Mouse (Mus musculus) liver, embryonic 11.5 days (tissue): ENCODE data around the gene Il2rb. TPM values are rescaled to one million over a fixed set of nuclear protein-coding genes. Genes with fewer than 3 reads are reported as not detected.
A peak's percentile ranks its signal among the peaks of the same experiment; 100 is the strongest.

Source experiments
- ATAC-seq: fragments of 200-750 bp; cut with Nextera tagmentation; replicated peaks from 2 replicates; pipeline ENCODE4 v1.8.0; 2017; ENCODE audit warnings: moderate number of reproducible peaks, mild to moderate bottlenecking, moderate TSS enrichment, moderate library complexity; ENCODE audit not compliant: low FRiP score
- DNase-seq: peaks from one replicate; pipeline ENCODE4 v3.0.0-alpha.2; 2017; ENCODE audit warnings: low spot score
- H3K27ac ChIP-seq: fragments of 300-500 bp; sonication (generic); 2 replicates; pipeline ENCODE4 v1.5.1; 2014; ENCODE audit warnings: mild to moderate bottlenecking, low read depth, low read length, control low read depth
- H3K27me3 ChIP-seq: fragments of 300-500 bp; sonication (generic); replicated peaks from 2 replicates; pipeline ENCODE4 v1.6.1; 2014; ENCODE audit warnings: low read length, mixed read lengths; ENCODE audit not compliant: control insufficient read depth, insufficient read depth
- H3K36me3 ChIP-seq: fragments of 300-500 bp; sonication (generic); 2 replicates; pipeline ENCODE4 v1.6.1; 2014; ENCODE audit warnings: mild to moderate bottlenecking, low read length, moderate library complexity, mixed read lengths; ENCODE audit not compliant: control insufficient read depth, insufficient read depth
- H3K4me1 ChIP-seq: fragments of 300-500 bp; sonication (generic); replicated peaks from 2 replicates; pipeline ENCODE4 v1.6.1; 2014; ENCODE audit warnings: low read length, mixed read lengths; ENCODE audit not compliant: control insufficient read depth, insufficient read depth
- H3K4me2 ChIP-seq: fragments of 300-500 bp; sonication (generic); 2 replicates; pipeline ENCODE4 v1.6.1; 2014; ENCODE audit warnings: mild to moderate bottlenecking, control low read depth, moderate library complexity
- H3K4me3 ChIP-seq: fragments of 300-500 bp; sonication (generic); 2 replicates; pipeline ENCODE4 v1.5.1; 2014; ENCODE audit warnings: low read depth, low read length, control low read depth
- H3K9ac ChIP-seq: fragments of 300-500 bp; sonication (generic); 2 replicates; pipeline ENCODE4 v1.6.1; 2014; ENCODE audit warnings: low read depth, low read length, control low read depth
- H3K9me3 ChIP-seq: fragments of 300-500 bp; sonication (generic); 2 replicates; pipeline ENCODE4 v1.6.1; 2016; ENCODE audit warnings: low read length, inconsistent platforms, mixed read lengths; ENCODE audit not compliant: control insufficient read depth
- WGBS: fragments of 180-500 bp; shearing (Covaris S2); extraction: QIAGEN DNeasy Blood & Tissue Kit; methylation state at CpG from one replicate; pipeline ENCODE4 v1.1.7; 2014; 5-methylcytosine and 5-hydroxymethylcytosine counted together
- polyA plus RNA-seq: library from polyadenylated mRNA; unstranded; fragments of >200 nt; fragmentation: Nextera tagmentation; extraction: Ambion mirVana; gene quantifications from 2 replicates; pipeline ENCODE4 v1.2.1, GENCODE M21; 2014

Gene Il2rb
- polyA plus RNA-seq, 1 experiment from 2014 or later, result 0.07 TPM

DNA sequence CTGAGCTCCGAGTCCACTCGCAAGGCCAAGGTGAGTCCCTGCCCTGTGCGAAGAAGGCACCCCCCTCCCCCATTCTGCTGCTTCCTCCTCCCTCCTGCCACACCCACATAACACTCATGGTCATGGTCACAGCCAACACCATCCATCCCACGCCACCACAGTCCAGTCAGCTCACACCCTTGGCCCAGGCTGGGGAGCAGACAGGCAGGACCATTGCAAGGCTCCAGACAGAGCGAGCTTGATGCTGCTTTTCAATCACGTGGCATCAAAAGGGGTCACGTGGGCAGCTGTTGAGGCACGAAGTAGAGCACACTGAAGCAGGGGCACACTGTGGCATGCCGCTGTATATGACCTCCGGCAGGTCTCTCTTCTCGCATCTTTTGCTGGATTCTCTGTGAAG lies 59.4 kb downstream of the Il2rb start:
- Histone ChIP-seq H3K9me3 (no peaks in the 10 kb centered on the region), H3K4me3 (no peak overlapping the region), H3K9ac (no peak overlapping the region), H3K27ac (no peak overlapping the region), H3K4me2 (no peak overlapping the region), H3K4me1 (peaks cover 21% of the 10 kb centered on the region), H3K36me3 (no peaks in the 10 kb centered on the region), H3K27me3 (peaks cover 23% of the 10 kb centered on the region)
- DNase-seq (no peak), ATAC-seq (no peak)
- WGBS, result 81% methylated on average over 11 of the region's 11 CpGs

- Histone ChIP-seq H3K27ac (no peak overlapping the region), H3K4me3 (no peak overlapping the region), H3K36me3 (no peaks in the 10 kb centered on the region), H3K4me1 (peaks cover 21% of the 10 kb centered on the region), H3K27me3 (peaks cover 23% of the 10 kb centered on the region), H3K9ac (no peak overlapping the region), H3K9me3 (no peaks in the 10 kb centered on the region), H3K4me2 (no peak overlapping the region)
- 30% methylated on average over 6 of the region's 6 CpGs for WGBS
- no peak for DNase-seq
- no peak for ATAC-seq
These were observed 60.1 kb downstream of the Il2rb start for GRCm38 (mm10) chr15:78434896-78435520.

GRCm38 (mm10) chr15:78431541-78432121 lies 63.4 kb downstream of the Il2rb start:
- H3K27me3 ChIP-seq, result peaks cover 40% of the 10 kb centered on the region

GRCm38 (mm10) chr15:78430874-78431273 lies 64.2 kb downstream of the Il2rb start:
- DNase-seq (no peak), ATAC-seq (no peak)
- 86% methylated on average over 10 of the region's 10 CpGs for WGBS
- Histone ChIP-seq H3K36me3 (no peaks in the 10 kb centered on the region), H3K27ac (no peak overlapping the region), H3K9ac (no peak overlapping the region), H3K4me3 (no peak overlapping the region), H3K4me2 (no peak overlapping the region), H3K9me3 (no peaks in the 10 kb centered on the region), H3K4me1 (peaks cover 10% of the 10 kb centered on the region; the same call in 1 of the 2 replicates), H3K27me3 (peaks cover 34% of the 10 kb centered on the region)

More at GRCm38 (mm10) chr15:78431541-78432121, 63.4 kb downstream of the Il2rb start:
- ATAC-seq, result no peak
- Histone ChIP-seq H3K4me3 (no peak overlapping the region), H3K4me2 (no peak overlapping the region), H3K9me3 (no peaks in the 10 kb centered on the region), H3K36me3 (no peaks in the 10 kb centered on the region), H3K9ac (no peak overlapping the region), H3K27ac (0 out of 2 replicates have a peak overlapping the region, but pooled peaks have one; percentile 28), H3K4me1 (peaks cover 13% of the 10 kb centered on the region; the same call in 1 of the 2 replicates)
- 75% methylated on average over 7 of the region's 7 CpGs for WGBS
- DNase-seq, result no peak

GRCm38 (mm10) chr15:78429871-78430622 lies 65.0 kb downstream of the Il2rb start:
- ATAC-seq, result no peak
- Histone ChIP-seq H3K4me1 (peaks cover 10% of the 10 kb centered on the region; the same call in 1 of the 2 replicates), H3K27me3 (peaks cover 34% of the 10 kb centered on the region), H3K27ac (no peak overlapping the region; the same call in 1 of the 2 replicates), H3K36me3 (no peaks in the 10 kb centered on the region), H3K9me3 (no peaks in the 10 kb centered on the region), H3K4me2 (no peak overlapping the region; the same call in 1 of the 2 replicates), H3K4me3 (no peak overlapping the region), H3K9ac (no peak overlapping the region)
- WGBS, result 60% methylated on average over 13 of the region's 13 CpGs
- DNase-seq, result no peak

Other genes with a start within 250 kb of the Il2rb start
- gene Csf2rb2, start 189.6 kb downstream of the Il2rb start, polyA plus RNA-seq, result 1.5 and 1.8 TPM in 2 replicates
- gene Csf2rb, start 169.5 kb downstream of the Il2rb start, polyA plus RNA-seq, result 7.7 and 9.5 TPM in 2 replicates
- gene Tex33, start 99.4 kb downstream of the Il2rb start, polyA plus RNA-seq, result not detected in 2 replicates
- gene Tst, start 89.4 kb downstream of the Il2rb start, polyA plus RNA-seq, result 95.3 and 98.9 TPM in 2 replicates
- gene Mpst, start 88.9 kb downstream of the Il2rb start, polyA plus RNA-seq, result 5.1 TPM in 2 replicates
- gene Kctd17, start 66.7 kb downstream of the Il2rb start, polyA plus RNA-seq, result 17.1 and 19.2 TPM in 2 replicates
- gene Tmprss6, start 26.6 kb downstream of the Il2rb start, polyA plus RNA-seq, result 7.0 and 7.9 TPM in 2 replicates
- gene C1qtnf6, start 36.1 kb upstream of the Il2rb start, polyA plus RNA-seq, result 11.4 and 14.0 TPM in 2 replicates
- gene Sstr3, start 49.4 kb upstream of the Il2rb start, polyA plus RNA-seq, result not detected in 2 replicates
- 124 and 126 TPM in 2 replicates for gene Rac2, start 77.5 kb upstream of the Il2rb start, polyA plus RNA-seq
- 7.8 and 9.5 TPM in 2 replicates for gene Cyth4, start 101.8 kb upstream of the Il2rb start, polyA plus RNA-seq
- not detected in 2 replicates for gene Elfn2, start 223.5 kb upstream of the Il2rb start, polyA plus RNA-seq